Mouse (Mus musculus) G1E (cell line): ENCODE measurements around the gene Defa21.
"Not testable (repeated sequence)": the region's sequence is repeated elsewhere in the genome, so short reads cannot be mapped to it uniquely, and the experiment has no call there.

Experiments used
- CTCF ChIP-seq: IDR thresholded peaks from 2 replicates; pipeline ENCODE4 v1.5.1; 2012; ENCODE audit warnings: low read depth, low read length, inconsistent platforms, mixed read lengths
- GATA1 ChIP-seq: IDR thresholded peaks from 2 replicates; pipeline ENCODE4 v1.6.1; 2012; ENCODE audit warnings: borderline replicate concordance, low read length, inconsistent platforms, mixed read lengths
- POLR2AphosphoS5 ChIP-seq: IDR thresholded peaks from 2 replicates; pipeline ENCODE4 v1.6.1; 2012; ENCODE audit warnings: low read depth, low read length, inconsistent platforms; ENCODE audit not compliant: insufficient replicate concordance

- TF ChIP-seq CTCF, POLR2AphosphoS5, GATA1: not testable (repeated sequence)
Measured at GRCm38 (mm10) chr8:21054747-21055146, 29.4 kb downstream of the Defa21 start, which contains the start of gene Defa23.
